Mouse (Mus musculus) neural tube, embryonic 13.5 days (tissue): ENCODE measurements around the gene Abcc6. TPM values are rescaled to one million over a fixed set of nuclear protein-coding genes. Genes with fewer than 3 reads are reported as not detected.

ENCODE experiments used
- polyA plus RNA-seq: library from polyadenylated mRNA; unstranded; fragments of >200 nt; fragmentation: Nextera tagmentation; extraction: Ambion mirVana; gene quantifications from 2 replicates; pipeline ENCODE4 v1.2.1, GENCODE M21; 2015

Gene Abcc6
- polyA plus RNA-seq, 1 experiment from 2014 or later, result 0.52 TPM

Other genes starting within 250 kb of the Abcc6 start
- 17.2 and 17.4 TPM in 2 replicates for gene Lmtk3, start 246.6 kb downstream of the Abcc6 start, polyA plus RNA-seq
- gene Sult2b1, start 245.6 kb downstream of the Abcc6 start, polyA plus RNA-seq, result 4.9 and 5.2 TPM in 2 replicates
- gene Cyth2, start 215.7 kb downstream of the Abcc6 start, polyA plus RNA-seq, result 292 and 303 TPM in 2 replicates
- 0.85 and 0.93 TPM in 2 replicates for gene Kcnj14, start 205.5 kb downstream of the Abcc6 start, polyA plus RNA-seq
- 34.6 and 37.2 TPM in 2 replicates for gene Grwd1, start 199.4 kb downstream of the Abcc6 start, polyA plus RNA-seq
- gene Kdelr1, start 157.5 kb downstream of the Abcc6 start, polyA plus RNA-seq, result 41.9 and 44.6 TPM in 2 replicates
- gene Grin2d, start 151.9 kb downstream of the Abcc6 start, polyA plus RNA-seq, result 1.6 and 2.1 TPM in 2 replicates
- not detected in 2 replicates for gene Syngr4, start 133.6 kb downstream of the Abcc6 start, polyA plus RNA-seq
- 4.7 and 5.1 TPM in 2 replicates for gene Tmem143, start 133.4 kb downstream of the Abcc6 start, polyA plus RNA-seq
- 47.4 and 51.6 TPM in 2 replicates for gene Emp3, start 108.9 kb downstream of the Abcc6 start, polyA plus RNA-seq
- 3.4 and 3.8 TPM in 2 replicates for gene Ccdc114, start 106.2 kb downstream of the Abcc6 start, polyA plus RNA-seq
- 36.0 and 38.6 TPM in 2 replicates for gene Nomo1, start 3.4 kb upstream of the Abcc6 start, polyA plus RNA-seq
- 1.1 and 1.7 TPM in 2 replicates for gene Kcnj11, start 70.5 kb upstream of the Abcc6 start, polyA plus RNA-seq
- gene Abcc8, start 149.7 kb upstream of the Abcc6 start, polyA plus RNA-seq, result 6.3 and 8.8 TPM in 2 replicates
- 1.4 and 2.1 TPM in 2 replicates for gene Ush1c, start 208.2 kb upstream of the Abcc6 start, polyA plus RNA-seq
- gene Otog, start 210.7 kb upstream of the Abcc6 start, polyA plus RNA-seq, result not detected in 2 replicates